Mouse (Mus musculus): ENCODE results near the gene Mipol1.

The Mipol1 gene

GRCm38 (mm10) chr12:57243671-57244495 lies 13.7 kb downstream of the Mipol1 start:
- no peak for DNase-seq (ENCODE audit: low spot score in 2 of 2)

GRCm38 (mm10) chr12:57258572-57258971 lies 28.3 kb downstream of the Mipol1 start:
- no peak for DNase-seq (ENCODE audit: low spot score in 2 of 2)

GRCm38 (mm10) chr12:57275456-57275855 lies 45.2 kb downstream of the Mipol1 start:
- DNase-seq (ENCODE audit: low spot score in 2 of 2), result no peak

DNA sequence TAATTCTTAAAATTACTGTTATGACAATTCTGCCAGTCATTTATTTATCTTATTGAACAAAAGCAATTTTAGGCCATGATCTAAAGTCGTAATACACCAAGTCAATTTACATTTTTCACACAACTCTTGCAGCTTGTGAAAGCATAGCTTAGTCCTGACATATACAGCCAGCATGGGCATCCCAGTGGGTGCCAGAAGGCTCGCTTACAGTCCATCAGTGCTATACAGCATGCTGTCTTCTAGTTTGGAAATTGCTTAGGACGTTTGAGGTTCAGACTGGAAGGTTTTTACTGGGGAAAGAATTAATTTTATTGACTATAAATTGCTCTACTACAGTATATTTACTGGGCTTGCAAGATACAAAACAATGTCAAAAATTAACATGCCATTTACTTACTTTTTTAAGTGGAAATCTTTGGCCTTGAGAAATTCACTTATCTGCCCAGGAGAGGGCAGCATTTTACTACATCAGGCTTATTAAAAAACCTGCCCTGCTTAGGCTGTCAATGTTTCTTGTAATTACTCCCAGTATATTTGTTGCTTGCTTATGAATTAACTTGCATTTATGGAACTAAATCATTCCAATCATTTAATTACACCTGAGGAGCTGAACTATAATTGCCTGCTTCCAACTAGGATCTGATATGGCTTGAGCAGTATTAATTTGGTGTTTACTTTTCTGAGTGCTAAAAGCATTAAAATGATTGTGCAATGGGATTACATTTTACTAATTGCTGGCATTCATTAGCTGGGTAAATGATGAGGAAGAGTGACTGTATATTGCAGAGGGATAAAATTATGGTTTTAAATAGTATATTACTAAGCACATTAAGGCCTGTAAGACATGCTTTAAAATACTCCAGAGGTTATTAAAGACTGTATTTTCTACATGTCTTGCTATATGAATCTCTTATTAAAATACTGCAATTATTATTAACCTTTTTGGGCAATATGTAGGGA lies 51.2 kb downstream of the Mipol1 start:
- DNase-seq (ENCODE audit: low spot score in 2 of 2), result no peak

DNA sequence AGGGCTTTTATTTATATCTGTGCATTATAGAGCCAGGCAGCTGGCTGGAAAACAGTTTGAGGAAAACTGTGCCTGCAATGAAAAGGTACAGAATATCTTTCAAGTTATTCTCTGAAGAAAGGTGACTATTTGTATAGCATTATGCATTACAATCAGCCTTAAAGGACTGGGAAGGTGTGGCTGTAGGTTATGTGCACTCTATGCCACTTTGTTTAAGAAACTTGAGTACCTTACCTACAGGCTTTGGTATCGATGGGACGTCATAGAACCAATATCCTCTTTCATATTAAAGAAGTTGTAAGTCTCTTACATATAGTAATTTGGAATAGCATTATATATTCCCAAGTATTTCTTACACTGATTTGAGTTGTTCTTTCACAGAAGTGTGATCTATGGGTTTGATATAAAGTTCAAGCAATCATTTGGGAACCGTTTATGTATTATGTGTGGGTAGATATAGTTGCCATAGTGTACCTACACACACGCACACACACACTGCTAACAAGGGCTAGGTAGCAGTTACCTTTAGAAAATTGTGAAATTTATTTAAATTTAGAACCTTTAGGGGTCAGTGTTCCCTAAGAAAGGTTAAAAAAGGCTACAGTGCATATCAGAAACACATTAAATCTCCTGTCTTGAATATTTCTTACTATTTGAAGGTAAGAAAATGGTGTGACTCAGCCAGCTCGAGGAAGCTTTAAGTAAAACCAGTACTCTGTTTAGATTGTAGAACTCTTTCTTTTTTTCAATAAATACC lies 55.3 kb downstream of the Mipol1 start:
- no peak for DNase-seq (ENCODE audit: low spot score in 2 of 2)

DNA sequence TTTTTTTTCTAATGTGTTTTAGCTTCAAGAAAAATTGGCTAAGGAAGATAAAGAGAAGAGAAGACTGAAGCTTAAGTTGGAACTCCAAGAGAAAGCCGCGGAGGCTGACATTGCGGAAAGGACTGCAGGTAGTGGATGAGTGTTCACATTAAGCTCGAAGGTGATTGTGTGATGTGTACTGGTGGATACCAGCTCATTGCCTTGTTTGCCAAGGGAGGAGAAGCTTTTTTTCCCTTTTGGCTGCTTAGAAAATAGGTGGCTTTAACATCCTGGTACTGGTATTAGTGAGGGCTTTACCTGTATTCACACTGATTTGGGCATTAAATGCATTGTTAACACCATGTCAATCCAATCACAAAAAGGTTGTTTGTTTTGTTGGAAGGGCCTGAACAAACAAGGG lies 77.1 kb downstream of the Mipol1 start:
- no peak for DNase-seq (ENCODE audit: low spot score in 2 of 2)

GRCm38 (mm10) chr12:57307748-57308147 lies 77.5 kb downstream of the Mipol1 start:
- DNase-seq (ENCODE audit: low spot score in 2 of 2), result no peak

DNA sequence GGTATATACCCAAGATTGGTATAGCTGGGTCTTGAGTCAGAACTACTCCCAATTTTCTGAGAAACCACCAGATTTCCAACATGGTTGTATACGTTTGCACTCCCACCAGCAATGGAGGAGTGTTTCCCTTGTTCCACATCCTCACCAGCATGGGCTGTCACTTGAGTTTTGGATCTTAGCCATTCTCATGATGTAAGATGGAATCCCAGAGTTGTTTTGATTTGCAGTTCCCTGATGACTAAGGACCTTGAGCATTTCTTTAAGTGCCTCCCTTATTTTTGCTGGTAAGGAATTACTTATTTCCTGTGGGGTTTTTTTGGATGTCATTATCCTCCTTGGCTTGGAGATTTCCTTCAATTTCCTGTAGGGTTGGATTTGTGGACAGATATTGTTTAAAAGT lies 108.8 kb downstream of the Mipol1 start:
- DNase-seq (ENCODE audit: low spot score in 2 of 2), result no peak

- no peak for DNase-seq (ENCODE audit: low spot score in 2 of 2)
Observed at GRCm38 (mm10) chr12:57340111-57340510, 109.9 kb downstream of the Mipol1 start.

GRCm38 (mm10) chr12:57362732-57363131 lies 132.5 kb downstream of the Mipol1 start:
- DNase-seq (ENCODE audit: low spot score in 2 of 2), result no peak

GRCm38 (mm10) chr12:57364027-57364426 lies 133.8 kb downstream of the Mipol1 start:
- DNase-seq (ENCODE audit: low spot score in 2 of 2), result no peak

GRCm38 (mm10) chr12:57371790-57372547 lies 141.7 kb downstream of the Mipol1 start:
- no peak for DNase-seq (ENCODE audit: low spot score in 2 of 2)

- no peak for DNase-seq (ENCODE audit: low spot score in 2 of 2)
Observed at GRCm38 (mm10) chr12:57382797-57383196, 152.6 kb downstream of the Mipol1 start.

DNA sequence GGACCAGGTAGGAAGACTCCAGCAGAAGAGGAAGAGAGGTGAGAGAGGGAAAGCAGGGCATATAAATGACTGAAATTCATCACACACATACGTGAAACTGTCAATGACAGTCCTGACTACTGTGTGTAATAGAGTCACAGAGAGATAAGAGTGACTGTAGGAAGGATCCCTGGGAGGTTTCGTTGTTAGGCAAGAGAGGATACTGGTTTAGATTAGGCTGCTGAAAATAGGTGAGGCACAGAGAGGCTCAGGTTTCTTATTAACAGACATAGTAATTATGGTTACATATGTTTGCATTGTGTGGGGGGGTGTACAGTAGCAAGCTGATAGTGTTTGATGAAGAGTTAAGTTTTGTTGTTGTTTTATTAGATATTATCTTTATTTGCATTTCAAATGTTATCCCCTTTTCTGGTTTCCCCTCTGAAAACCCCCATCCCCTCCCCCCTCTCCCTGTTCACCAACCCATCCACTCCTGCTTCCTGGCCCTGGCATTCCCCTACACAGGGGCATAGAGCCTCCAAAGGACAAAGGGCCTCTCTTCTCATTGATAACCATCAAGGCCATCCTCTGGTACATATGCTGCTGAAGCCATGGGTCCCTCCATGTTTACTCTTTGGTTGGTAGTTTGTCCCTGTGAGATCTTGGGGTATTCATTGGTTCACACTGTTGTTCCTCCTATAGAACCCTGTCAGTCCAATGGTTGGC lies 157.5 kb downstream of the Mipol1 start:
- no peak for DNase-seq (ENCODE audit: low spot score in 2 of 2)

- no peak for DNase-seq (ENCODE audit: low spot score in 2 of 2)
Observed at GRCm38 (mm10) chr12:57399547-57399946, 169.3 kb downstream of the Mipol1 start.

GRCm38 (mm10) chr12:57400186-57400585 lies 170.0 kb downstream of the Mipol1 start:
- no peak for DNase-seq (ENCODE audit: low spot score in 2 of 2)

- no peak for DNase-seq (ENCODE audit: low spot score in 2 of 2)
Observed at GRCm38 (mm10) chr12:57401126-57401525, 170.9 kb downstream of the Mipol1 start.

DNA sequence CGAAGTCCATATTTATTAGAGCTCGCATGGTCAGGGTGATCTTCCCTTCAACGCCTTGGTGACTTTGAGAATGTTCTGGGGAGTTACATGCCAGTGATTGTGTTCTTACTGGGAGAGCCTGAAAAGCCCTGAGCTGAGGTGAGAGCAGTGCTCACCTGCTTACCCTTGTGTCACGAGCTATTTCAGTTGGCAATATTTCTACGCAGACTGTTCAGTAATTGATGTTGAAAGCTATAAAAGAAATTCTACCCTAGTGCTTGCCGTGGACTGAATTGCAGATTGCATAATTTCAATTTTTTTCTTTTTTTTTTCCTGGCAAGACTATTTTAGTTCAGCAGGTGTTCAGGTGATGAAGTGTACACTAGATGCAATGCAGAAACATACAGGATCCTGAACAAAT lies 172.1 kb downstream of the Mipol1 start:
- DNase-seq (ENCODE audit: low spot score in 2 of 2), result no peak

DNA sequence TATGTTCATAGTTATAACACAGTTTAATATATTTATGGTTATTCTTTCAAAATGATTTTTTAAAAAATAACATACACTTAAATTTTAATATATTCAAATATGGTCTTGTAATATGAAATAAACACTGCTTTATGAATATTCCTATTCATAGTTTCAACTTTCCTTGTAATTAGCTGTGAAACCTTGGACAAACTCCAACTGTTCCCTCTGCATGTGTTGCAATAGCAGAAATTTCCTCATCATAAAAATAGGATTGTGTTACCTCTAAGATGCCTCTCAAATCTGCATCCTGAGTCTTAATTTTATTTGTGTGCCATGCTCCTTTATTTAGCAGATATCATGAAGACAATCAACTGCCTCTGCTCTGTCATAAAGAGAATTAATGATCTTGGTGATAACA lies 179.7 kb downstream of the Mipol1 start:
- no peak for DNase-seq (ENCODE audit: low spot score in 2 of 2)

- DNase-seq (ENCODE audit: low spot score in 2 of 2), result no peak
Observed at GRCm38 (mm10) chr12:57413833-57414232, 183.6 kb downstream of the Mipol1 start.

DNA sequence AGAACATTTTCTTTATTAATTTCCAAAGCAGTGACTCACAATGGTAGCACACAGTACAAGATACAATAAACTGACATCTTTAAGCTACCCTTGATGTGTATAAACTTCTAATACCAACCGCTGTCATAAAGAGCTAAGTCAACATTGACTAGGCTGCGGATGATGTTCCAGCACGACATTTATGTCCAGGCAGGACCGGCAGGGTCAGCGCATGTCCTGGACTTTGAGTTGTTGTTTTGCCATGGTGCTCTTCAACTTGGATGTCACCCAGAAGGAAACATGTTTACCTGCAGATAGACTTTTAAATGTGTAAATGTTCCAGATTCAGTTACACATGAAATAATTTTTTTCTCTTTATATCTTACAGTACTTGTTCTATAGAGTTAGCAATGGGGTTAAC lies 194.7 kb downstream of the Mipol1 start:
- DNase-seq (ENCODE audit: low spot score in 2 of 2), result no peak
